Mouse (Mus musculus): Measurements from ENCODE around the gene Apela. TPM values are rescaled to one million over a fixed set of nuclear protein-coding genes. Genes with fewer than 3 reads are reported as not detected.

Apela gene
- not detected for total RNA-seq (2021)
- long read RNA-seq, experiment 1: 0 reads
- long read RNA-seq, experiment 2, partial matches to known transcripts: 0 of 1 reads
- long read RNA-seq, experiment 2, other reads (novel, unspliced or antisense): 1 of 1 reads

- peak; percentile 32 for DNase-seq
These were observed at the start of gene Apela for GRCm38 (mm10) chr8:65037117-65037533. Gene Apela (minus strand): TSS chr8:65037336.

- no peak for DNase-seq
These were observed 48.5 kb upstream of the Apela start for GRCm38 (mm10) chr8:65085680-65086079.

GRCm38 (mm10) chr8:65080731-65081130, 43.6 kb upstream of the Apela start:
- DNase-seq: peak; percentile 27

- no peak for DNase-seq
These were observed 37.6 kb upstream of the Apela start, which contains the start of gene Gm10663 for GRCm38 (mm10) chr8:65074733-65075132. Gene Gm10663 (plus strand): TSS chr8:65075033.

- no peak for DNase-seq
These were observed 33.9 kb upstream of the Apela start for GRCm38 (mm10) chr8:65070996-65071395.

- no peak for DNase-seq
These were observed 31.3 kb upstream of the Apela start for GRCm38 (mm10) chr8:65068473-65068819.

- peak; percentile 13 for DNase-seq
These were observed 30.7 kb upstream of the Apela start for GRCm38 (mm10) chr8:65067694-65068472.

GRCm38 (mm10) chr8:65067031-65067430, 29.9 kb upstream of the Apela start:
- no peak for DNase-seq

GRCm38 (mm10) chr8:65065622-65066021, 28.5 kb upstream of the Apela start:
- DNase-seq: no peak

GRCm38 (mm10) chr8:65064071-65064470, 26.9 kb upstream of the Apela start:
- DNase-seq: no peak

- no peak for DNase-seq
These were observed 25.1 kb upstream of the Apela start for GRCm38 (mm10) chr8:65062195-65062594.

- DNase-seq: no peak
These were observed 19.6 kb upstream of the Apela start for GRCm38 (mm10) chr8:65056722-65057121.

- DNase-seq: no peak
These were observed 16.8 kb upstream of the Apela start for GRCm38 (mm10) chr8:65053968-65054367.

GRCm38 (mm10) chr8:65053554-65053953, 16.4 kb upstream of the Apela start:
- DNase-seq: no peak

- DNase-seq: no peak
These were observed 10.7 kb upstream of the Apela start for GRCm38 (mm10) chr8:65047801-65048200.

GRCm38 (mm10) chr8:65047193-65047592, 10.1 kb upstream of the Apela start:
- no peak for DNase-seq

GRCm38 (mm10) chr8:65046565-65046964, 9.4 kb upstream of the Apela start:
- no peak for DNase-seq

GRCm38 (mm10) chr8:65034136-65034535, 3.0 kb downstream of the Apela start:
- no peak for DNase-seq

GRCm38 (mm10) chr8:65033056-65033455, 4.1 kb downstream of the Apela start:
- no peak for DNase-seq

GRCm38 (mm10) chr8:65032107-65032506, 5.0 kb downstream of the Apela start:
- DNase-seq: no peak

- DNase-seq: no peak
These were observed 6.2 kb downstream of the Apela start for GRCm38 (mm10) chr8:65030735-65031485.

GRCm38 (mm10) chr8:65029776-65030175, 7.4 kb downstream of the Apela start:
- no peak for DNase-seq

- DNase-seq: no peak
These were observed 8.0 kb downstream of the Apela start for GRCm38 (mm10) chr8:65028959-65029686.

All from adrenal gland, postnatal 10 days (tissue).